Mouse (Mus musculus) heart, embryonic 11.5 days (tissue): Measurements from ENCODE around the gene Ddit4l. TPM values are rescaled to one million over a fixed set of nuclear protein-coding genes. Genes with fewer than 3 reads are reported as not detected.
A peak's percentile ranks its signal among the peaks of the same experiment; 100 is the strongest.
"Not testable (repeated sequence)": the region's sequence is repeated elsewhere in the genome, so short reads cannot be mapped to it uniquely, and the experiment has no call there.

Source experiments
- ATAC-seq: fragments of 200-750 bp; cut with Nextera tagmentation; replicated peaks from 2 replicates; pipeline ENCODE4 v1.8.0; 2017; ENCODE audit warnings: moderate library complexity; ENCODE audit not compliant: insufficient number of reproducible peaks, low FRiP score, low TSS enrichment
- H3K27ac ChIP-seq: fragments of 300-500 bp; sonication (generic); 2 replicates; pipeline ENCODE4 v1.5.1; 2014; ENCODE audit warnings: mild to moderate bottlenecking, low read depth, low read length
- H3K27me3 ChIP-seq: fragments of 300-500 bp; sonication (generic); 2 replicates; pipeline ENCODE4 v1.6.1; 2014; ENCODE audit warnings: mild to moderate bottlenecking, low read length, mixed read lengths; ENCODE audit not compliant: control insufficient read depth, insufficient read depth
- H3K36me3 ChIP-seq: fragments of 300-500 bp; sonication (generic); 2 replicates; pipeline ENCODE4 v1.6.1; 2014; ENCODE audit warnings: mild to moderate bottlenecking, low read length, moderate library complexity, mixed read lengths; ENCODE audit not compliant: control insufficient read depth, insufficient read depth
- H3K4me1 ChIP-seq: fragments of 300-500 bp; sonication (generic); 2 replicates; pipeline ENCODE4 v1.6.1; 2014; ENCODE audit warnings: low read length; ENCODE audit not compliant: control insufficient read depth, insufficient read depth
- H3K4me2 ChIP-seq: fragments of 300-500 bp; sonication (generic); 2 replicates; pipeline ENCODE4 v1.6.1; 2014; ENCODE audit warnings: mild to moderate bottlenecking, moderate library complexity
- H3K4me3 ChIP-seq: fragments of 300-500 bp; sonication (generic); 2 replicates; pipeline ENCODE4 v1.5.1; 2014; ENCODE audit warnings: low read depth, low read length
- H3K9ac ChIP-seq: fragments of 300-500 bp; sonication (generic); 2 replicates; pipeline ENCODE4 v1.6.1; 2014; ENCODE audit warnings: mild to moderate bottlenecking, low read depth, low read length, moderate library complexity
- H3K9me3 ChIP-seq: fragments of 300-500 bp; sonication (generic); replicated peaks from 2 replicates; pipeline ENCODE4 v1.6.1; 2016; ENCODE audit warnings: low read length; ENCODE audit not compliant: control insufficient read depth
- WGBS: fragments of 180-500 bp; shearing (Covaris S2); extraction: QIAGEN DNeasy Blood & Tissue Kit; methylation state at CpG from one replicate; pipeline ENCODE4 v1.1.7; 2014; ENCODE audit not compliant: insufficient replicate concordance; 5-methylcytosine and 5-hydroxymethylcytosine counted together
- polyA plus RNA-seq: library from polyadenylated mRNA; unstranded; fragments of >200 nt; fragmentation: Nextera tagmentation; extraction: Ambion mirVana; gene quantifications from 2 replicates; pipeline ENCODE4 v1.2.1, GENCODE M21; 2014

The Ddit4l gene
- 7.1 and 7.4 TPM in 2 replicates for polyA plus RNA-seq

DNA sequence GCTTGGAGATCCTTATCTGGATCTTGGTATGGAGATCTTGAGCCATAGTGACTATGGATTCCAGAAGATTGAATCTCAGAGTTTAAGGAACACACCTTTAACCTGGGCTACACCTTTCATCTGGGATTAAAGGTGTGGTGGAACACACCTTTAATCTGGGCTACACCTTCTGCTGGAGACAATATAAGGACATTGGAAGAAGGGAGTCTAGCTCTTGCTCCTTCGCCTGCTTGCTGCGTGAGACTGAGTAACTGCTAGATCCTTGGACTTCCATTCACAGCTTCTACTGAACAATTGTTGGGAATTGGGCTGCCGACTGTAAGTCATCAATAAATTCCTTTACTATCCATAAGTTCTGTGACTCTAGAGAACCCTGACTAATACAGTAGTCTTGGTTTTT, at the start of gene Ddit4l:
Gene Ddit4l (plus strand): TSS at position 301 of the 400 bp plus-strand sequence.
- H3K27ac ChIP-seq, H3K9me3 ChIP-seq, H3K36me3 ChIP-seq, H3K4me3 ChIP-seq, H3K9ac ChIP-seq, H3K27me3 ChIP-seq, ATAC-seq, H3K4me1 ChIP-seq: not testable (repeated sequence)
- 83% methylated on average over 3 of the region's 3 CpGs for WGBS
- peak within 1 kb of the TSS; percentile 24 for H3K4me2 ChIP-seq

DNA sequence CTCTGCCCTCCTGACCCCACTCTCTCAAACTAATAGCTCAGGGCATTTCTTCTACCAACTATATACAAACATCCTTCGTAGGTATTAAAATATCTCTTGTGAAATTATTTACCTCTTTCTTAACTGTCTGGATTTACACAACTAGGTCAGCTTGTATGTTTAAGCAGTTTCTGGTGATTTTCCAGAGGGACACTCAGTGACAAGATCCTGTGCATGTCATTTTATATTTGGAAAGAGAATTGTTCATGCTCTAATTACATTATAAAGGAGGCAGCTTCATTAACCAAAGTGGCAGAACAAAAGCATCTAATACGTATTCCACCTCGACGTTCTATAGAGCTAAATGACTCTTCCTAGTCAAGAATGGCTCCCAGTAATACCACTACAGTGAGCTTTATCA, 45.3 kb upstream of the Ddit4l start:
- no peak for ATAC-seq
- Histone ChIP-seq H3K9me3 (no peaks in the 10 kb centered on the region), H3K9ac (no peak overlapping the region), H3K27me3 (no peaks in the 10 kb centered on the region), H3K4me1 (no peaks in the 10 kb centered on the region), H3K4me2 (no peak overlapping the region), H3K4me3 (no peak overlapping the region), H3K36me3 (no peaks in the 10 kb centered on the region), H3K27ac (no peak overlapping the region)
- 81% methylated on average over 4 of the region's 4 CpGs for WGBS

- no peaks in the 10 kb centered on the region for H3K9me3 ChIP-seq
- 81% methylated on average over 5 of the region's 5 CpGs for WGBS
- H3K36me3 ChIP-seq = no peaks in the 10 kb centered on the region
- H3K9ac ChIP-seq = no peak overlapping the region
- H3K4me2 ChIP-seq = no peak overlapping the region
- no peaks in the 10 kb centered on the region for H3K27me3 ChIP-seq
- no peak for ATAC-seq
- no peak overlapping the region for H3K4me3 ChIP-seq
- no peak overlapping the region for H3K27ac ChIP-seq
- no peaks in the 10 kb centered on the region for H3K4me1 ChIP-seq
Measured at GRCm38 (mm10) chr3:137586376-137586969, 34.9 kb upstream of the Ddit4l start.

- Histone ChIP-seq H3K4me1 (no peaks in the 10 kb centered on the region), H3K4me3 (no peak overlapping the region), H3K4me2 (no peak overlapping the region), H3K27ac (no peak overlapping the region), H3K36me3 (no peaks in the 10 kb centered on the region), H3K9ac (no peak overlapping the region), H3K27me3 (no peaks in the 10 kb centered on the region), H3K9me3 (no peaks in the 10 kb centered on the region)
- 66% methylated on average over 4 of the region's 4 CpGs for WGBS
- no peak for ATAC-seq
Measured at GRCm38 (mm10) chr3:137589811-137590210, 31.6 kb upstream of the Ddit4l start.

GRCm38 (mm10) chr3:137594332-137594905, 27.0 kb upstream of the Ddit4l start:
- H3K4me3 ChIP-seq = no peak overlapping the region
- ATAC-seq = no peak
- no peak overlapping the region for H3K27ac ChIP-seq
- WGBS = 63% methylated on average over 4 of the region's 4 CpGs
- H3K4me2 ChIP-seq = no peak overlapping the region
- no peak overlapping the region for H3K9ac ChIP-seq
- H3K9me3 ChIP-seq = no peaks in the 10 kb centered on the region
- no peaks in the 10 kb centered on the region for H3K27me3 ChIP-seq
- no peaks in the 10 kb centered on the region for H3K4me1 ChIP-seq
- no peaks in the 10 kb centered on the region for H3K36me3 ChIP-seq

GRCm38 (mm10) chr3:137608918-137609435, 12.4 kb upstream of the Ddit4l start:
- Histone ChIP-seq H3K4me3 (no peak overlapping the region), H3K36me3 (no peaks in the 10 kb centered on the region), H3K9me3 (no peaks in the 10 kb centered on the region), H3K9ac (no peak overlapping the region), H3K27me3 (no peaks in the 10 kb centered on the region), H3K27ac (no peak overlapping the region), H3K4me2 (no peak overlapping the region), H3K4me1 (no peaks in the 10 kb centered on the region)
- ATAC-seq = no peak
- WGBS = 43% methylated on average over 1 of the region's 1 CpGs

- H3K4me3 ChIP-seq = no peak overlapping the region
- no peaks in the 10 kb centered on the region for H3K27me3 ChIP-seq
- H3K4me2 ChIP-seq = no peak overlapping the region
- H3K27ac ChIP-seq = no peak overlapping the region
- ATAC-seq = no peak
- H3K36me3 ChIP-seq = no peaks in the 10 kb centered on the region
- 87% methylated on average over 6 of the region's 6 CpGs for WGBS
- H3K4me1 ChIP-seq = no peaks in the 10 kb centered on the region
- H3K9me3 ChIP-seq = no peaks in the 10 kb centered on the region
- no peak overlapping the region for H3K9ac ChIP-seq
Measured at GRCm38 (mm10) chr3:137610457-137611109, 10.8 kb upstream of the Ddit4l start.

GRCm38 (mm10) chr3:137611110-137611857, 10.1 kb upstream of the Ddit4l start:
- H3K4me2 ChIP-seq = no peak overlapping the region
- no peaks in the 10 kb centered on the region for H3K9me3 ChIP-seq
- H3K36me3 ChIP-seq = no peaks in the 10 kb centered on the region
- H3K4me3 ChIP-seq = no peak overlapping the region
- no peak overlapping the region for H3K9ac ChIP-seq
- no peak for ATAC-seq
- 69% methylated on average over 4 of the region's 4 CpGs for WGBS
- no peaks in the 10 kb centered on the region for H3K4me1 ChIP-seq
- no peaks in the 10 kb centered on the region for H3K27me3 ChIP-seq
- no peak overlapping the region for H3K27ac ChIP-seq
